Mouse (Mus musculus) urinary bladder, postnatal 4 days (tissue): ENCODE results near the gene 5830473C10Rik.

Source experiments
- DNase-seq, 2 experiments: peaks; one replicate each; pipeline ENCODE4 v3.0.0; 2021 to 2022; ENCODE audit warnings: low spot score in 2 of 2

5830473C10Rik gene

DNA sequence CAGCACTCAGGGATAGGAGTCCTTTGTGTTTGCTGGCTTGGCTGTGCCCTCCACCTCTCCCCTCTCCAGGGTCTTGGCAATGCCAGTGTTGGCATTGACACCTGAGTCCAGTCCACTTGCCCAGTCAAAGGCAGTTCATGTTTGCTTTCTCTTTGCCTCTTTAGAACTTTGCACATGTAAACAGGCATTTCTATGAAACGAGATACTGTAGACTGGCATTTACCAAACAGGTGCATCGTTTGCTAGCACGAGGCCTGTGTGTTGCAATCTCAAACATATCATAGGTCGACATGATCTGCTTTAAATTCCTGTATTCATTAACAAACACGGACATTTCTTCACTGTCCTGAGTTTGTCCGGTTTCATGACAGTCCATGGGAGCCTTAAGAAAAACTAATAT lies at the start of gene 5830473C10Rik:
TSS of gene 5830473C10Rik (plus strand) at position 365 of the 400 bp plus-strand sequence.
- no peak for DNase-seq

DNA sequence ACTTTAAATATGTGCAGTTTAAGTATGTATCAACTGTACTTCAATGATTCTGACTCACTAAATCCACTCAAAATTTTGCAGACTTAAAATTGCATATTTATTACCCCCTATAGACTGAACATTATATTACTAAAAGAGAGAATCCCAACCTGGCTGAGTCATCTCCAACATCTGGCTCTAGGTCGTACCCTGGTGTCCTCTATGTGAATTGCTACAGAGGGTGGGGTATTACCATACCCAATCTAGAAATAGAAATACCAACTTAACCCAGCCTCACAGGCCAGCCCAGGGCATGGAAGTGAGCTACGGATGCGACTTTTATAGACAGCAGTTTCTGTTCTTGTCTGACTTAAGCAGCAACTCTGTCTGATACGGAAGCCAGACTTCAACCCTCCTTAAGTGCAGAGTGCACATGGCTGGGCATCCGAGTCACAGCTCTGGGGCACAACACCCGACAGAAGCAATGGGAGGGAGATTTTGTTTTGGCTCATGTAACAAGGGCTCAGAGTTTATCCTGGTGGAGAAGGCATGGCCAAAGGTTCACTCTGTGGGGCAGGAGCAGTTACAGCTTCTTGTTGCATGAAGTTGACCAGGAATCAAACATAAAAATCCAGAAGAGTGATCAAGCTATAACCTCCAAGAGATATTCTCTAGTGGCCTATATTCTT lies 48.5 kb upstream of the 5830473C10Rik start:
- no peak for DNase-seq

DNA sequence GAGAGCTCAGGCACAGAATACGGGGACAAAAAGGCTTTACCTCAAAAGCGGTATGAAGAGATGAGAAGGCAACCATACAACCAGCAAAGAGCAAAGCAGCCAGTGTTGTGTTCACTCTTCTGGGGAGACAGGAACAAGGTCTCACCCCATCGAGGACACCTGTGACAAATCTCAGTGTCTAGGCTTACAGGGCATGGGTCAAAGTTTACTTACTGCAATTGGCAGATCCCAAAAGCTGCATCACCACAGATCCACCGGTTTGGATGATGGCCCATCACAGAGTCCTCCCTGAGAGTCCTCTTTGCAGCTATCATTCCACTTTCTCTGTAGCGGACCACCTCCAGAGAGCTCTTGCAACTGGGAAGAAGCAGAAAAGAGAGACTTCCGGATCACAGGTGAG lies 45.3 kb upstream of the 5830473C10Rik start:
- no peak for DNase-seq

DNA sequence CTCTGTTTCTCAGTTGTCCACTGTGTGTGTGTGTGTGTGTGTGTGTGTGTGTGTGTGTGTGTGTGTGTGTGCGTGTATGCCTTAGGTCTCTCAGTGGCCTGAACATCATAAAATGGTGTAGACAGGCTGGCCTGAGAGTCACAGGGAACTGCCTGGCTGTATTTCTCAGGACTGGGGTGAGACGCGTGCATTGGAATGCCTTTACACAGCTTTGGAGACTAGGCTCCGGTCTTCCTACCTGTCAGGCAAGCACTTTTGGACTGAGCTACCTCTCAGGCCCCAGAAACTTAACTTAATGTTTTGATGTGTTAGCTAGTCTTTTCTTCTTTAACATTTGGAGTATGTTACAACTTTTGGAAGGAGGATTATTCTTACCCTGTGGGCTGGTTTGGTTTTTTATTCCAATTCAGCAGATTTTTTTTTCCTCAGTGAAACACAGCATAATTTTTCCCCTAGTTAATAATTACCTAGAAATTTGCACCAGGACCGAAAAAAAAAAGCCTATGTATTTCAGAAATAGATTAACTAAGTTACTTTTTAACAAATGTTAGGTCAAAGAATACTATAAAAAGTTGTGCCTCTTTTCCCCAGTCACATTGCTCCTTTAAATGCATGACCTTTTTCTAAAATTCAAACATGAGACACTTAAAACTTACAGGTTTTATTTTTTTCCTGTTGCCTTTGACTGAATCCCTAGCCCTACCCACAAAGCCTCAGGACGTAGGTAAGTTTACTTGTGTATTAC lies 42.4 kb upstream of the 5830473C10Rik start, which contains the start of gene Afm:
TSS of gene Afm (plus strand) at position 577 of the 745 bp plus-strand sequence.
- DNase-seq = no peak

DNA sequence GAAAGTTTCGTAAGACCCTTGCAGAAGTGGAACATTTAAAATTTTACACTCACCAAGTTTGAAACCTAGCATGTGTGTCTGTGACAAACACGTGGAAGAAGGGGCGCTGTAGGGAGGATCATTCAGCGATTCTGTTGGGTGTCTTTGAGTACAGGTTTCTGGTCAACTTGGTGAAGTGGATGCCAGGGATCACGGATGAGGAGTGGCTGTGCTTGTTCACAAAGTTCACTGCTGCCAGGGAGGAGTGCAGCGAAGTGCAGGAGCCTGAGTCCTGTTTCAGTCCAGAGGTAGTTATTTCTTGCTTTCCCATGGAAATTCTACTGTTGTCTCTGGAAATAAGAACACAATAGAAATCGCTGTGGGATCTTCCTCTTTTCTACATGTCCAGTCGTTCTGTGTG lies 9.7 kb upstream of the 5830473C10Rik start:
- peak in 1 of 2 experiments; percentile 47 for DNase-seq

DNA sequence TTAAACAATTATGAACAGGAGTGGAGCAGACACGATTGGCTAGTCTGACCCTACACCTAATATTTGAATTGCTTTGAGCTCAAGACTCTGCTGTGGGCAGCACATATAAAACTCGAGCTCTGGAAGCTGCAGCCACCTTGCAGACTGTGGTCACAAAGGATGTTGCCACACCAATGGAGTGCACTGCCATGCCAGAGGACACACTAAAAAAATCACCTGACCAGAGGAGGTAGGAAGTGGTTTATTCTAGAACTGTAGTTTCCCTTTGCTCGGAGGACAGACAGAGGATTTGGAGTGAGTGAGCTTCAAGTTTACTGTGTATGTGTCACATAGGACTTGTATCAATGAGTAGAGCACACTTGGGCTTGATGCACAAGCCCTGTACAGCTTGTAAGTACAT lies 4.9 kb upstream of the 5830473C10Rik start:
- no peak for DNase-seq

DNA sequence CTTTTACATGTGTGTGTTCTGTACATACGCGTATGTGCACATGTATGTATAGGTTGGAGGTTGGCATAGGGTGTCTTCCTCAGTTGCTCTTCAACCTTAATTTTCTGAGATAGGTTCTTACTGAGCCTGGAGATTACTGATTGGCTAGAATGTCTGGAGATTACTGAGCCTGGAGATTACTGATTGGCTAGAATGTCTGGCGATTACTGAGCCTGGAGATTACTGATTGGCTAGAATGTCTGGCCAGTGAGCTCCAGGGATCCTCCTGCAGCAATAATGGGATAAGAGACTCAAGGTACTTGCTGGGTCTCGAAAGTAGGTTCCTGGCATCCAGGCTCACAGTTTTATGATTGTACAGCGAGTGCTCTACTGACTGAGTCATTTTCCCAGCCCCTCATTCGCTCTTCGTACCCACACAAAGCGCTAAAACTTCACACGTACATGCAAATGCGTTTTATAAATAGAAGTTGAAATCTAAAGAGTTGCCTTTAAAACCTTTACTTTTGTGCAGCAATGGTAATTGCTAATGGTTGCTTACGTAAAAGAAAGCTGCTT lies 891 bp downstream of the 5830473C10Rik start:
- no peak for DNase-seq

DNA sequence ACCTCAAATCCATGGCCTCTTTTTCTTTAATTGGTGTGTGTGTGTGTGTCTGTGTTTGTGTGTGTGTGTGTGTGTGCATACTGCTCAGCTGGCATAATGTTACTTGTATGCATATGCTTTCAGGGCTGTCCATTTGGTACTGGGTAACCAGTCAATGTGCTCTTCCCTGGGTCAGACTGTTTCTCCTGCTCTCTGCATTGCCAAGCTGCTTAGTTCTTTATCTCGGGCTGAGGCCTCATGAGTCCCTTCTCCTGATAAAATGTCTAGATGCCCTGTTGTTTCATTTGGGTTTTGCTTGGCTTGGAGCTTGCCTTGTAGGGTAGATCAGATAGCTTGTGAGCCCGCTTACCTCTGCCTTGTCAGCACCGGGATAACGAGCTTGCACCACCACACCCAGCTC lies 2.0 kb downstream of the 5830473C10Rik start:
- DNase-seq = no peak

DNA sequence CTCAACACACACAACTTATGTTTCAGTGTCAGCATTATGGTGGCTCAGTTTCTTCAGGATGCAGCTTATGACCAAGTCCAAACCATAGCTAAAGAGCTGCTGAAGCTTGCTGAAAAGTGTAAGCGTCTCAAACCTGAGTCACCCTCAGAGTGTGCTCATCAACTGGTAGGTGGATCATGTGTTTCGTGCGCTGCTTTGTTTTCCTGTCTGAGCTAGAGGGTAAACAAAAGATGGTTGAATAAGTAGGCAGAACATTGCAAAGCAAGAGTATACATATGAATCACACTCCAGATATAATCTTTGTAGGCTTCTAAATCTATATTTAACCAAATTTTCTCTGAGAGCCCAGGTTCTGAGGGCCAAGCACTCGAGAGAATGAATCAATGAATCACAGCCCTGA lies 3.3 kb downstream of the 5830473C10Rik start:
- no peak for DNase-seq

DNA sequence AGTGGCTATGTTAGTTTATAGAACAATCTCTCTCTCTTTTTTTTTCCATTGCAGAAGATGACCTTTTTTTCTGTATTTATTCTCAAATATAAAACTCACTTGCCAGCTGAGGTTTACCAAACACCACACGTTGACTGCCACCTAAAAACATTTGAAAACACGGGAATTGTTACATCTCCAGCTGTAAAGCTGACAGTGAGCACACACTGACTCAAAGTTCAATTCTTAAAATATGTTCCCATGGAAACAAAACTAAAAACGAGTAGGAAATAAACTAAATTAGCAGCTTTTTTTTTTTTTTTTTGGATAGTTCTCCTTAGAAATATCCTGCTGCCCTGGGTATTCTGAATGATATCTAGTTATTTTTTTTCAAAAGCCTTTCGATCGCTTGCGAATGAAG lies 4.3 kb downstream of the 5830473C10Rik start:
- DNase-seq = no peak

DNA sequence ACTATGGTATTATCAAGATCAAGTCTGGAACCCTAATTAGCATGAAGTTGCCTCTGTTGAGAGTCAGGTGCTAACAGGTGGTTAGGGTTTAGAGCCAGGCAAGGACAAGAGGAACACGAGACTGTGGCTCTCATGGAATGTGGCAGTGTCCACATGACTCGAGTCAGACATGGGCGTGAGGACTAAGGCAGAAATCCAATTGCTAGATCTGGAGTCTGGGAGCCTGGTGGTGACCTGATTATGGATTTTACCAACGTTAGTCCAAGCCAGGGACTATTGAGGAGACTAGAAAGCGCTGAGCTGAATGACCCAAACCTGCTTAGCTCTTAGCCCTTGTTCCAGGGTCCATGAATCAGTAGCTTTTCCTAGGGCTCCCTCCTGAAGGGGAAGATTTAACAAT lies 6.9 kb downstream of the 5830473C10Rik start:
- DNase-seq = no peak

DNA sequence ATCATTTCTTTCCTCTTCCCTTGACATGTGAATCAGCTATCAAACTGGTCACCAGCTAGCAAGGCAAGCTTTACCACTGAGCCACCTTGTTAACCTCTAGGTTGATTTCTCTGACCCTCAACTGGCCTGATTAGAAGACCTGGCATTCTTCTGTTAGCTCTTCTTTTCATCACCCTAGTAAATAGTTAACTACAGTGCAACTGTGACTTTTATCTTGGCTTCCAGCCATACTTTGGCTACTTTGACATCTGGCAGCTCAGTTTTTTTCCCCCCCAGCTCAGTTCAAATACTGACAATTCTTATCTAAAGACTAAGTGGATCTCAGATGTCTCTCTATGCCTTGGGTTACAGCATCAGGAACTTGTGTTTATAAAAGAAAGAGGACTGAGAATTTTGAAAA lies 7.4 kb downstream of the 5830473C10Rik start:
- DNase-seq = no peak

DNA sequence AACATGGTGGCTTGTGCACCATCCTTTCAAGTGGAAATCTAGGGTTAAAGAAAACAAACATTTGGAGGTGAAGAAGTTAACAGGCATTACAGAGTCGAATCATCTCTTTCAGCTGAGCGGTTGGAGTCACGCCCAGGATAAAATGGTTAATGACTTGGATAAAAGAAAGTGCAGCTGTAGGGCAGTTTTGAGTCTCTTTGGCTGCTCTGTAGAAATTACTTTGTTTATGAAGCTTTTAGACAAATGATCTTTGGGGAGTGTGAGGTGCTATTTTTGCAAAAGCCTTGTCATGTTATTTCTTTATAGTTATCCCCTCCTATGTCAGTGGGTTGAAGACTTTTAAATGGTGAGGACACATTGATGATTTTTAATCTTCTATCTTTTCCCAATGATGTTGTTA lies 10.3 kb downstream of the 5830473C10Rik start:
- no peak for DNase-seq

DNA sequence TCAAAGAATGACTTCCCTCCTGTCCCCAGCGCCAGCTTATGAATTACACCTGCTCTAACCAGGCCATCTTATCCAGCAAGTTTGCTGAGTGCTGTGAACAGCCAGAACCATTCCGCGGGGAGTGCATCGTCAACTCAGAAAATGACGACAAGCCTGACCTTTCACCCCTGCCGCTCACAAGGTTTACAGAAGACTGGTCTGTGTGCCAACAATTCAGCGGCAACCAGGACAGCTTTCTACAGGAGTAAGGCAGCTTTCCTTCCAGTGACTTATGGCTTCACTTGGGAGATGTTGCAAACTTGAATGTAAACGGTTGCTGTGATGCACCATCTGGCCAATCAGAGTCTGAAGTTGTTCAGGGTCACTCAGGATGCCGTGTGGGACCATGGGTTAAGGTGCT lies 16.8 kb downstream of the 5830473C10Rik start:
- no peak for DNase-seq

DNA sequence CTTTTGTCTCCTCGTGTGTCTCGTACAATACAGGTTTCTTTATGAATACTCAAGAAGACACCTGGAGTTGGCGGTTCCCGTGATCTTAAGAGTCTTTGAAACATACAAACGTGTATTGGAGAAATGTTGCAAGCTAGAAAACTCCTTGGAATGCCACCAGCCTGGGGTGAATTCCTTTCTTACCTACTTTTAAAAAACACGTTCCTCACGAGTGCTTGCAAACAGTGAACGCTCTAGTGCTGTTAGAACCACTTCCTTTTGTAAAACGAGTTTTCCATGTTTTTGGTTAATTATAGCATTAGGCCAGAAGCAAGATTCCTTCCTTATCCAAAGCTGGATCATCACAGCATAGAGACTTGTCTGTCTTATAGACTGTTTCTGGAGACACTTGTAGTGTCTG lies 18.6 kb downstream of the 5830473C10Rik start:
- no peak for DNase-seq

DNA sequence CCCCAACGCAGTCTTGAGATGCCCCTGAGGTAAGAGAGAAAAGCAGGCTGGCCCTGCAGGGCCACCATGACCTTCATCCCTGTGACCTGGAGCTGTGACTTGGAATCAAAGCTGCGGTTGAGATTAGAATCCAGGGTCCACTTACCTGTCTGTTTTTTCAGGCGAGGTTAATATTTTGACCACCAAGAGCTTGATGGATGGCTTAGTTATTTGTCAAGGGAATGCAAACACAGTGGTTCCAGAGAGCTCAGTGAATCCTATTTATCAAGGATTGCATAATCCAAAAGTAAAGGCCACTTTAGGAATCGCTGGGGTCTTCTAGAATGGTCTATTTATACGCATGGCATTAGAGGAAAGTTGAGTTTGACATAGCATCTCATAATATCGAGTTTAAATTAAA lies 21.3 kb downstream of the 5830473C10Rik start:
- DNase-seq = no peak

DNA sequence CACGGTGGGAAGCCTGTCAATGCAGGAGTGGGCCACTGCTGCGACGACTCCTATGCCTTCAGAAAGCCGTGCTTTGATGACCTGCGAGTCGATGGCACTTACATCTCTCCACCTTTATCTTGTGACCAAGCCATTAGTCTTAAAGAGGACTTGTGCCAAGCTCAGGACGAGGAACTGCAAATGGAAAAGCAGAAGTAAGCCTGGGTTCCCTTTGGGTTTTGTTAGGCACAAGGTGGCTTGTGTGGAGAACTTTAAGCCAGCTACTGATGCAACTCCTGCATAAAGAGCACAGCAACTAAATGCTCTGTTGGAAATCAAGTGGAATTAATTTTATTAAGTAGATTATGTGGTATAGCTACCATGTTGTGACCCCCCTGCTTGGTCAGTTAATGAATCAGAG lies 23.9 kb downstream of the 5830473C10Rik start:
- DNase-seq = no peak

DNA sequence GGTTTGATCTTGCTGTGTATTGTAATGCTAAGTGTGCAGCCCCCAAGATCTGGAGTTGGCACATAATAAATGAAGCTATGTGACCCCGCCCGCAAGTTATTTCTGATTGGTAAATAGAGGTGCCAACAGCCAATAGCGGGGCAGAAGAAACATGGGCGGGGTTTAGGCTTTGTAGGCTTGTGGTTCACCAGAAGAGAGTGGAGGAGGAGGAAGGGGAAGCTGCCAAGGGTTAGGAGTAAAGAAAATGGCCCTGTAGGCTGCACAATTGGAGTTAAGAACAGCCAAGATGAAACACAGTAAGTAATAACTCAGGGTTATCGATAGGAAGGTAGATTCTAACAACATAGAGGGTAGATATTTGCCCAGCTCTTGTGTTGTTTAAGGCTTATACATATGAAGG lies 25.6 kb downstream of the 5830473C10Rik start:
- DNase-seq = no peak

DNA sequence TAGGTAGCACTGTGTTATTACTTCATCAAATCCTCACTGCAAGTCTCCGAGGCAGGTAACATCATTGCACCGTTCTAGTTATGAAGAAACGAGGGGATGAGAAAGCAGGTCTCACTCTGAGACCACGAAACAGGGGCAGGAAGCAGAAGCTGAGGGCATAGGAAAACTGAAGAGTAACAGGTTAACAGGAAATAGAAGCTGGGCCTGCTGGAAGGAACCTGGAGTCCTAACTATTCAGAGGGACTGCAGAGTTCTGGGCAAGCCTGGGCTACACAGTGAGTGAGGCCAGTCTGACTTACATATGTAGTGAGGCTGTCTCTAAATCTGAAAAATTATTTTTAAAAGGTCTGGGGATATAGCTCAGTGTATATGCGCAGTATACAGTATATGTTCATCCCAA lies 27.2 kb downstream of the 5830473C10Rik start:
- no peak for DNase-seq

DNA sequence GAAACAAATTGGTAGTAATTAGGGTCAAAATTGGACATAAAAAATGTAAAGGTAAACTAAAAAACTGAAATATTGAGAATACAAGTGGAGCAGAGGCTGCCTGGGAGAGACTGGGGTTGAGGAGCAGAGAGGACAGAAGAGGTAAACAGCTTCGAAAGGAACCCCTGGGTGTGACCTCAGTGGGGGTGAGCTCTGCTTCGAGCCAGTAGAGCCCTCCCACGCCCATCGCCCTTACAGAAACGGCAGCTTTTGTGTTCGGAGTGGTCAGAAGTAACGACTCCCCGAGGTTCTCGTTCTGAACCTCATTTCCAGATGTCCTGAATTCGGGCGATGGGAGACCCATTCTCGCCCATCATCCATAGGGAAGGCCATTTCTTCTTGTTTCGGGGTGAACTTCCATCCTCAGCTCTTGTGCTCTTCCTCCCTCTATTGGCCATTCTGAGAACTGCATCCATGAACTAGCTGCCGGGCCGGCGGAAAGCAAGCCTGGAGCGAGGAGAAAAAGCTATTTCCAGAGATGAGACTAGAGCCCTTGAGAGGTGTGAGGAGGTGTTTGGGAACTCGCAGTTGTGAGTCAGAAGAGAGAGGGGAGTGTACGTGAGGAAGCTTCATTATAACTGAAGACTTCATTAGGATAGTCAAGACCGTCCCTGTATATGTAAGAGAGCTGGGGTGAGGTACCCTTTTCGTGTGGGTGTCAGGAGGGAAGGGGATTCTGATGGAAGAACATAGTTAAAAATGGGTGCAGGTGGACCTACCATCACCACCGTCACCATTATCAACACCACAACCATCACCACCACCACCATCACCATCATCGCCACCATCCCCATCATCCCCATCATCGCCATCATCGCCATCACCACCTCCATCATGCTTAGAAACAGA lies 28.0 kb downstream of the 5830473C10Rik start:
- peak; percentile 29 to 67 for DNase-seq

DNA sequence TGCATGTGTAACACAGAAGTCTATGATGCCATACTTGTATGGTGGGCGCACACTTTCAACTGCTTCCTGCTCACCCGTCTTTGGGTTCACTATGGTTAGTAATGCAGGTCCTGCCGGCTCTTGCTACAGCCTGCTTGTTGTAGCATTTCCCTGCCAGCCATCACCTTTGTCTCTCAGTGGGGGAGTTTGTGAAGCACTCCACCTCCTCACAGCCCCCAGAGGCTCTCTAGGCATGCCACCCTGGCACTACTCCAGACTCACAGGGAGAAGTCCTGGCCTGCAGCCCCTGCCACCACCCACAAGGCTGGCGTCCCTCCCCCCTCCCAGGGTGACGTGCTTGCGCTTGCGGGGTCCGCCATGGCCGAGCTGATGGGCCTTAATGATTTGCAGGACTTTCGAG lies 29.8 kb downstream of the 5830473C10Rik start:
- no peak for DNase-seq

DNA sequence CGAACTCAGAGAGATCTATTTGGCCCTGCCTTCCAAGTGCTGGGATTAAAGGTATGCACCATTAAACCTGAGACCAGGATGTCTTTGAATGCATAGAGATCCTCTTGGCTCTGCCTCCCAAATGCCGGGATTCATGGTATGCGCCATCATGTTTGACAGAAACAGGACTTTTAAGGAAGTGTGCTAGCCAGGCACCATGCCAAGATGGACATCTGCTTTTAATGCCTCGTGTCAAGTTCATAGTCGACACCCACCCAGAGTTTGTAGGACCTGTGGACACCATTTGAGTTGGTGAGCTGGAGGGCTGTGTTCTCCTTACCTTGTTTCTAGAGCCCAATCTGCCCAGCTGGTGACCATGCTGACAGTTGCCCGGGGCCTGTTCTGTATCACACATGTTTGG lies 31.0 kb downstream of the 5830473C10Rik start:
- no peak for DNase-seq
